Mouse (Mus musculus) forebrain, embryonic 13.5 days (tissue): ENCODE measurements at regions not wholly inside any gene's neighbourhood (a gene's known extent, or its start where the extent isn't known, plus 50 kb on each side); places are given as distances from the start of the nearest gene placed in this dataset.

Experiments
- ATAC-seq: fragments of 200-750 bp; cut with Nextera tagmentation; 2 replicates; pipeline ENCODE4 v1.8.0; 2017
- H3K27ac ChIP-seq: fragments of 300-500 bp; sonication (generic); 2 replicates; pipeline ENCODE4 v1.5.1; 2015; ENCODE audit warnings: inconsistent platforms, mild to moderate bottlenecking, moderate library complexity
- H3K27me3 ChIP-seq: fragments of 300-500 bp; sonication (generic); 2 replicates; pipeline ENCODE4 v1.6.1; 2015; ENCODE audit warnings: mild to moderate bottlenecking, inconsistent platforms
- H3K36me3 ChIP-seq: fragments of 300-500 bp; sonication (generic); 2 replicates; pipeline ENCODE4 v1.6.1; 2015; ENCODE audit warnings: mild to moderate bottlenecking, inconsistent platforms; ENCODE audit not compliant: poor library complexity, severe bottlenecking
- H3K4me1 ChIP-seq: fragments of 300-500 bp; sonication (generic); 2 replicates; pipeline ENCODE4 v1.6.1; 2015; ENCODE audit warnings: inconsistent platforms
- H3K4me2 ChIP-seq: fragments of 300-500 bp; sonication (generic); 2 replicates; pipeline ENCODE4 v1.6.1; 2015; ENCODE audit warnings: inconsistent platforms, mild to moderate bottlenecking, moderate library complexity
- H3K4me3 ChIP-seq: fragments of 300-500 bp; sonication (generic); 2 replicates; pipeline ENCODE4 v1.5.1; 2015; ENCODE audit warnings: mild to moderate bottlenecking, inconsistent platforms
- H3K9ac ChIP-seq: fragments of 300-500 bp; sonication (generic); 2 replicates; pipeline ENCODE4 v1.6.1; 2015; ENCODE audit warnings: mild to moderate bottlenecking, inconsistent platforms
- H3K9me3 ChIP-seq: fragments of 300-500 bp; sonication (generic); replicated peaks from 2 replicates; pipeline ENCODE4 v1.6.1; 2016; ENCODE audit warnings: inconsistent platforms
- WGBS: fragments of 180-500 bp; shearing (Covaris S2); methylation state at CpG from one replicate; pipeline ENCODE4 v1.1.7; 2015; 5-methylcytosine and 5-hydroxymethylcytosine counted together

DNA sequence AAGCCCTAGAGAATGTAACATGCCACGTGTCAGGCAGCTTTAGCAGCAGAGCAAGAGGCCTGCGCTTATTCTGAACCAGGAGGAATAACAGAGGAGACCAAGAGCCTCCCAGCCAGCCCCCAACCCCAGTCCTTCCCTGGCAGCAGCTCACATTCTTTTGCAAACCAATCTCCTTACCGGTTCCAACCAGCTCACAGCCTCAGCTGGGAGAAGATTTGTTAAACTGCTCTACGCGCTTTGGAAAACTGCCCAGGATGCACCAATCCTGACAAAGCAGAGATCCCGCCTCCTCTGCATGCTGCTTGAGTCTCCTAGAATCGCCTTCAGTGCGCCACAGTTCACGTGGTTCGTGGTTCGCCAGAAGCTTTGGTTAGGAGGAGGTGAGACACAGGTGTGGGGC, 51.8 kb downstream of the Gm9376 start:
- Histone ChIP-seq H3K4me2 (no peak overlapping the region), H3K27ac (no peak overlapping the region), H3K4me3 (no peak overlapping the region), H3K36me3 (no peaks in the 10 kb centered on the region), H3K27me3 (peaks cover 3% of the 10 kb centered on the region; the same call in 1 of the 2 replicates), H3K4me1 (peaks cover 32% of the 10 kb centered on the region), H3K9me3 (no peaks in the 10 kb centered on the region), H3K9ac (no peak overlapping the region)
- WGBS: 39% methylated on average over 11 of the region's 11 CpGs
- peak; percentile 37; the same call in 1 of the 2 replicates for ATAC-seq

- Histone ChIP-seq H3K27ac (no peak overlapping the region), H3K27me3 (peaks cover 3% of the 10 kb centered on the region; the same call in 1 of the 2 replicates), H3K4me2 (no peak overlapping the region), H3K4me3 (no peak overlapping the region), H3K9me3 (no peaks in the 10 kb centered on the region), H3K4me1 (peaks cover 33% of the 10 kb centered on the region), H3K36me3 (no peaks in the 10 kb centered on the region), H3K9ac (no peak overlapping the region)
- 85% methylated on average over 4 of the region's 4 CpGs for WGBS
- ATAC-seq: no peak
Observed at GRCm38 (mm10) chr14:118320101-118320500, 53.3 kb downstream of the Gm9376 start.

- no peak for ATAC-seq
- WGBS: 86% methylated on average over 3 of the region's 3 CpGs
- H3K4me1 ChIP-seq: peaks cover 33% of the 10 kb centered on the region
- H3K4me3 ChIP-seq: no peak overlapping the region
- peaks cover 3% of the 10 kb centered on the region; the same call in 1 of the 2 replicates for H3K27me3 ChIP-seq
- H3K36me3 ChIP-seq: no peaks in the 10 kb centered on the region
- H3K9me3 ChIP-seq: no peaks in the 10 kb centered on the region
- H3K4me2 ChIP-seq: no peak overlapping the region
- H3K27ac ChIP-seq: no peak overlapping the region
- H3K9ac ChIP-seq: no peak overlapping the region
Observed at GRCm38 (mm10) chr14:118321083-118321482, 54.3 kb downstream of the Gm9376 start.

GRCm38 (mm10) chr14:118322003-118322821, 55.5 kb downstream of the Gm9376 start:
- H3K36me3 ChIP-seq: no peaks in the 10 kb centered on the region
- ATAC-seq: peak; percentile 79
- 0 out of 2 replicates have a peak overlapping the region, but pooled peaks have one; percentile 37 for H3K27ac ChIP-seq
- H3K4me1 ChIP-seq: peaks cover 32% of the 10 kb centered on the region
- H3K4me2 ChIP-seq: peak overlapping the region; percentile 64
- H3K9me3 ChIP-seq: no peaks in the 10 kb centered on the region
- peaks cover 3% of the 10 kb centered on the region; the same call in 1 of the 2 replicates for H3K27me3 ChIP-seq
- peak overlapping the region; percentile 33 for H3K4me3 ChIP-seq
- WGBS: under 1% methylated on average over 26 of the region's 26 CpGs
- H3K9ac ChIP-seq: peak overlapping the region; percentile 51

- peaks cover 3% of the 10 kb centered on the region; the same call in 1 of the 2 replicates for H3K27me3 ChIP-seq
- peak overlapping the region; percentile 51 for H3K9ac ChIP-seq
- ATAC-seq: peak; percentile 50; the same call in 1 of the 2 replicates
- H3K4me3 ChIP-seq: peak overlapping the region; percentile 33
- under 1% methylated on average over 11 of the region's 11 CpGs for WGBS
- peaks cover 25% of the 10 kb centered on the region for H3K4me1 ChIP-seq
- H3K36me3 ChIP-seq: no peaks in the 10 kb centered on the region
- no peak overlapping the region for H3K27ac ChIP-seq
- no peaks in the 10 kb centered on the region for H3K9me3 ChIP-seq
- peak overlapping the region; percentile 64 for H3K4me2 ChIP-seq
Observed at GRCm38 (mm10) chr14:118322865-118323264, 56.1 kb downstream of the Gm9376 start.

GRCm38 (mm10) chr14:118338071-118338470, 71.3 kb downstream of the Gm9376 start:
- H3K4me3 ChIP-seq: no peak overlapping the region
- no peak overlapping the region for H3K4me2 ChIP-seq
- no peak overlapping the region for H3K9ac ChIP-seq
- H3K27me3 ChIP-seq: no peaks in the 10 kb centered on the region
- H3K36me3 ChIP-seq: no peaks in the 10 kb centered on the region
- H3K4me1 ChIP-seq: no peaks in the 10 kb centered on the region
- no peak overlapping the region for H3K27ac ChIP-seq
- ATAC-seq: no peak
- 88% methylated on average over 3 of the region's 3 CpGs for WGBS
- no peaks in the 10 kb centered on the region for H3K9me3 ChIP-seq

DNA sequence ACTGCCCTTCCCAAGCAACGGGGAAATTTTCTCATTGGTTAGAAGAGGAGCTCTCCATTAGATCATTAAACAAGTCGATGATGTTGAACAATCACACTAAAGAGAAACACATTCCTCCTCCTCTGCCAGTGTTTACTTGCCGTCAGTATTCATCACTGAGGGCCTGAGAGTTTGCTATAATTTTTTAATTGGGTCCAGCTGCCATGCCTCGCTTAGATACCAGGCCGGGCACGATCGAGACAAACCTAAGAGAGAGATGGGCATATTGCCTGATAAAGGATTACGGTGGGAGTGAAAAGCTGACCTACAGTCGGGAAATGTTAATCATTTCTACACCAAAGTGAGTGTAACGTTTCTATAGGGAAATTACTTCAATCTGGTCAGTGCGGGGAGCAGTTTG, 96.2 kb downstream of the Gm9376 start:
- Histone ChIP-seq H3K36me3 (no peaks in the 10 kb centered on the region), H3K4me2 (peak overlapping the region; percentile 7; the same call in 1 of the 2 replicates), H3K4me3 (no peak overlapping the region), H3K4me1 (peaks cover 33% of the 10 kb centered on the region), H3K27me3 (peaks cover 23% of the 10 kb centered on the region), H3K9me3 (no peaks in the 10 kb centered on the region), H3K9ac (no peak overlapping the region), H3K27ac (no peak overlapping the region)
- ATAC-seq: no peak
- WGBS: 54% methylated on average over 11 of the region's 11 CpGs

DNA sequence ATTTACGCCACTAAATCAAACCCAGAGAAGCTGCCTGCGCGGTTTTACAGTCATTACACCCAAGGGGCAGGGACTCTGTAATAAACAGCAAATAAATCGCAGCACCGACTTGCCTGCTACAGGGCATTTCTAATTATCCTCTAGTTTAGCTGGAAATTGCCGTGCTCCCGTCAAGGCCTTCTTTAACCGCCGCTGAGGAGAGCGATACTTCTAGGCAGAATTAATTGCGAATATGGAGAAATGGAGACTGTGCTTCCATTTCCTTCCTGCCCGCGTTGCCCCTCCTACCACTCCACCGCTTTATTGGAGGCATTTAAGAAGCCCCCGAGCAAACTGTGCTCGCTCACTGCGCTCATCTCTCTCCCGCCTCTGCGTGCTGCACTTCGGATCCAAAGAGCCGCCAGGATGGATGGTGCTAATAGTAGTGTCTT, 96.6 kb downstream of the Gm9376 start:
- 72% methylated on average over 21 of the region's 21 CpGs for WGBS
- H3K4me3 ChIP-seq: no peak overlapping the region
- no peaks in the 10 kb centered on the region for H3K9me3 ChIP-seq
- H3K4me2 ChIP-seq: peak overlapping the region; percentile 7; the same call in 1 of the 2 replicates
- H3K9ac ChIP-seq: no peak overlapping the region
- no peak for ATAC-seq
- H3K27me3 ChIP-seq: peaks cover 24% of the 10 kb centered on the region
- no peaks in the 10 kb centered on the region for H3K36me3 ChIP-seq
- peaks cover 32% of the 10 kb centered on the region for H3K4me1 ChIP-seq
- H3K27ac ChIP-seq: no peak overlapping the region

- 14% methylated on average over 4 of the region's 4 CpGs for WGBS
- no peak overlapping the region for H3K9ac ChIP-seq
- no peaks in the 10 kb centered on the region for H3K9me3 ChIP-seq
- peaks cover 28% of the 10 kb centered on the region for H3K27me3 ChIP-seq
- H3K27ac ChIP-seq: no peak overlapping the region
- no peak overlapping the region for H3K4me3 ChIP-seq
- no peaks in the 10 kb centered on the region for H3K36me3 ChIP-seq
- no peak overlapping the region for H3K4me2 ChIP-seq
- ATAC-seq: peak; percentile 56; the same call in 1 of the 2 replicates
- peaks cover 42% of the 10 kb centered on the region for H3K4me1 ChIP-seq
Observed at GRCm38 (mm10) chr14:118366522-118366921, 99.8 kb downstream of the Gm9376 start.

GRCm38 (mm10) chr14:118368619-118369431, 102.1 kb downstream of the Gm9376 start:
- H3K4me3 ChIP-seq: no peak overlapping the region
- WGBS: 8% methylated on average over 9 of the region's 9 CpGs
- ATAC-seq: peak; percentile 36; the same call in 1 of the 2 replicates
- H3K27ac ChIP-seq: no peak overlapping the region
- no peak overlapping the region for H3K9ac ChIP-seq
- peaks cover 34% of the 10 kb centered on the region for H3K27me3 ChIP-seq
- peak overlapping the region; percentile 37 for H3K4me2 ChIP-seq
- peaks cover 31% of the 10 kb centered on the region for H3K4me1 ChIP-seq
- no peaks in the 10 kb centered on the region for H3K36me3 ChIP-seq
- no peaks in the 10 kb centered on the region for H3K9me3 ChIP-seq

DNA sequence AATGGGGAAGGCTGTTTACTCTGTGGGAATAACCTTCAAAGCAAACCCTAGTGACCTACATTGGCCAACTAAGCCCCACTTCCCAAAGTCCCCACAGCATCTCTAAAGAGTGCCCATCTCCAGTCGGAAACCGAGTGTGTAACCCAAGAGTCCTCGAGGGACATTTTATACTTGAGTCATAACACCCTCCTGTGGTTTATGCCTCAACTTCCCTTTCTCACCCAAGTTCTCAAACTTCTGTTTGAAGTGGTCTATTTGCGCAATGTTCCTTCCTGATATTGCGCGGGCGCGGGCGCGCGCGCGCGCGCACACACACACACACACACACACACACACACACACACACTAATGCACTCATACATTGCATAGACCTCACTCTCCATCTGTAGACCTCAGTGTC, 104.6 kb downstream of the Gm9376 start:
- H3K4me1 ChIP-seq: peaks cover 30% of the 10 kb centered on the region
- ATAC-seq: no peak
- no peaks in the 10 kb centered on the region for H3K36me3 ChIP-seq
- H3K4me3 ChIP-seq: no peak overlapping the region
- H3K27me3 ChIP-seq: peaks cover 20% of the 10 kb centered on the region
- H3K9ac ChIP-seq: no peak overlapping the region
- H3K9me3 ChIP-seq: no peaks in the 10 kb centered on the region
- no peak overlapping the region for H3K27ac ChIP-seq
- no peak overlapping the region for H3K4me2 ChIP-seq
- 98% methylated on average over 15 of the region's 15 CpGs for WGBS
